In the genomic region with DNA sequence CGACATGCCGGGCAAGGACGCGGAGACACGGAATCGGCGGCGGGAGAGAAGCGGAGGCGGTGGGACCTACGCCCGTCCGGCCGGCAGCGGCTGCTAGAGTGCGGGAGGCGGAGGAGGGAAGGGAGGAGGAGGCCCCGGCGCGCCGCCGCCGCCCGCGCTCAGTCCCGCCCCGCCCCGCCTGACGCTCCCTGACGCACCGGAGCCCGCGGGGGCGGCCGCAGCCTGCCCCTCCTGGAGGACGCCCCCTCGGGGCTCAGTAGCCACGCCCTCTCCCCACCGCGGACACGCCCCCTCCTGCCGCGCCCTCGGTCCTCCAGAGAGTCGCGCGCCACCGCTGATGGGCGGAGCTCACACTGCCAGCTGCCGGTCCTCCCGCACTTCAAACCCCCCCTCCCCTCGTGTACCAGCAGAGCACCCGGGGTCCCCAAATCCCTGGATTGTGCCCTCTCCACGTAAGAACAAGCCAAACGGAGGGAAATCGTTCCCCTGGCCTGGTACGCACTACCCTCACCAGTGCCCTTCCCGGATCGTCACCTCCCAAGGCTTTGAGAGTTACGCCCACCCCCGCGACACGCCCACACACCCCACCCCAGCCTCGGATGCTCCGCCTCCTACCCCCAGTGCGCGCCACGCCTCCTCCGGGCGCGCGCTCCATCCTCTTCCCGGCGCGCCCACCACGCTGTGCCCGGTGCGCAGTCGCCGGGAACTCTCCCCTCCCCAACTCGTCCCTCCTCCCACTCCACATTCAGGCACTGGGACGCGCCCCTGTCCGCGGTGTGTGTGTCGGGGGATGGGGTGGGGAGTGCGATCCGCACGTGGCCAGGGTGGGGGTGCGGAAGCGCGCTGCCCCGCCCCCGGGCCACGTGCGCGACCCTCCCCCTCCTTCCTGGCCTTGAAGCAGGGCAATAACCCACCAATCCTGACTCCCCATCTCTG, we compare ENCODE assay signal across 8 mouse cellular contexts. TPM values are rescaled to one million over a fixed set of nuclear protein-coding genes. Genes with fewer than 3 reads are reported as not detected.
DNase-seq lines count a peak whose midpoint lies in the region; ATAC-seq lines count a peak whose summit lies in the region.

TSS of gene Klf16 (minus strand) at position 127 of the 936 bp plus-strand sequence.

- H3K27ac ChIP-seq in intestine, embryonic 14.5 days (ENCODE audit: low read depth) = peak within 1 kb of the TSS; percentile 92

- H3K4me1 ChIP-seq in intestine, embryonic 14.5 days (replicated peaks; ENCODE audit: control insufficient read depth, insufficient read depth, low read length) = peaks cover 26% of the 10 kb centered on the region

- H3K9me3 ChIP-seq in intestine, embryonic 14.5 days (ENCODE audit: control insufficient read depth, low read length) = no peaks in the 10 kb centered on the region

- peak within 1 kb of the TSS; percentile 81 for H3K4me3 ChIP-seq in intestine, embryonic 14.5 days (ENCODE audit: low read depth, low read length)

- intact Hi-C loops in left cerebral cortex, postnatal 14 days (cut with DNase I) = loop anchor here (5.0 kb wide), 2 partner anchors 45 to 105 kb away; partner anchors contain the start of gene Csnk1g2

- ATAC-seq in intestine, embryonic 14.5 days (replicated peaks; ENCODE audit: low FRiP score, low TSS enrichment, low read depth) = peak; percentile 82

- 0 out of 2 replicates have a peak, but pooled peaks cover 2% of the 10 kb centered on the region for H3K36me3 ChIP-seq in intestine, embryonic 14.5 days (ENCODE audit: control insufficient read depth, insufficient read depth, low read length)

- WGBS in intestine, embryonic 14.5 days = 1% methylated on average over 87 of the region's 97 CpGs

- H3K27me3 ChIP-seq in intestine, embryonic 14.5 days (replicated peaks; ENCODE audit: control insufficient read depth, insufficient read depth, low read length) = no peaks in the 10 kb centered on the region

- DNase-seq in adrenal gland, adult (ENCODE audit: inconsistent age in 2 of 2, low spot score in 1 of 2) = peak; percentile 100
- peak; percentile 95 for DNase-seq in embryo, embryonic 10.5 days (ENCODE audit: low spot score)
- DNase-seq in gastrocnemius, postnatal 25 days = peak; percentile 97
- peak; percentile 99 for DNase-seq in intestine, embryonic 14.5 days (ENCODE audit: low spot score)
- DNase-seq in left cerebral cortex, postnatal 14 days (ENCODE audit: low spot score in 2 of 2) = peak; percentile 95
- peak; percentile 94 for DNase-seq in mesoderm, embryonic 11.5 days (ENCODE audit: low read depth, low spot score)
- DNase-seq in right cerebral cortex, postnatal 36 days (ENCODE audit: low spot score in 2 of 2) = peak; percentile 92 to 94
- peak; percentile 99 for DNase-seq in yolk sac, embryonic 10.5 days (ENCODE audit: low spot score)

- peak within 1 kb of the TSS; percentile 69 for H3K9ac ChIP-seq in intestine, embryonic 14.5 days (ENCODE audit: low read length)

- peak within 1 kb of the TSS; percentile 87 for H3K4me2 ChIP-seq in intestine, embryonic 14.5 days (ENCODE audit: low read length)

RNA-seq across cellular contexts. Expression of gene Klf16, which starts in this region (rescaled TPM):
- 1 to 10 TPM; 1.2 to 2.0 TPM for total RNA-seq in gastrocnemius, postnatal 25 days (2021)
- 9.7 and 12.1 TPM in 2 replicates for polyA plus RNA-seq in intestine, embryonic 14.5 days (2014; fragmentation: Nextera tagmentation; extraction: Ambion mirVana)
- 10 to 100 TPM; 46.7 to 48.0 TPM for total RNA-seq in left cerebral cortex, postnatal 14 days (2021)

Comparison
In these comparisons a context has a peak if more than half of its experiments do, and no peak if none do; other contexts are left out.
1. Peak in every context shown above with its lines: DNase-seq, ATAC-seq, H3K4me3 ChIP-seq and H3K27ac ChIP-seq.
2. RNA of gene Klf16 (total RNA-seq): 46.7 to 48.0 TPM in left cerebral cortex, postnatal 14 days; 1.2 to 2.0 TPM in gastrocnemius, postnatal 25 days; every median in the first group is over 10 times any median in the second.